Mouse (Mus musculus) heart, postnatal 10 days (tissue): Measurements from ENCODE around the gene Sptb. TPM values are rescaled to one million over a fixed set of nuclear protein-coding genes. Genes with fewer than 3 reads are reported as not detected.

Source experiments
- DNase-seq, 2 experiments: peaks; one replicate each; pipeline ENCODE4 v3.0.0; 2021
- intact Hi-C: fragments of 180-260 bp; cut with DNase I; formaldehyde crosslinking; loops from one replicate; pipeline ENCODE4 v1.15.1; 2025
- total RNA-seq, 2 experiments: library from RNA; stranded (reverse); gene quantifications; 2 replicates each; pipeline ENCODE4 v1.2.3; 2021

Sptb gene
- total RNA-seq, 2 experiments from 2014 or later, result 59.0 to 60.3 TPM

DNA sequence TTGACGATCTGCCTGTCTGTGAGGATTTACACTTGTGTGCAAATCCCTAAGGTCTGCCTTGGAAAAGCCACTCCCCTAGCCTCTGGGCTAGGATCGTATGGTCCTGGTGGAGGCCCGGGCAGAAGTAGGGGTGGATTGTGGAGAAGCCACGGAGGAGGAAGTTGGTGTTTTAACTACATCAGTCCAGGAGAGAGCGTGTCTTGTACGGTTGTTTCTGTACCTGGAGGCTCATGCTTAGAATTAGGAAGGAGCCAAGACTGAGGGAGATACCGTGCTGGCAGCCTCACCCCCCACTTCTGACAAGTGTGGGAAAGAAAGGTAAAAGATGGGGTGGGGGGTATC lies 162.3 kb downstream of the Sptb start:
- intact Hi-C loops, result no loop called here
- no peak for DNase-seq

DNA sequence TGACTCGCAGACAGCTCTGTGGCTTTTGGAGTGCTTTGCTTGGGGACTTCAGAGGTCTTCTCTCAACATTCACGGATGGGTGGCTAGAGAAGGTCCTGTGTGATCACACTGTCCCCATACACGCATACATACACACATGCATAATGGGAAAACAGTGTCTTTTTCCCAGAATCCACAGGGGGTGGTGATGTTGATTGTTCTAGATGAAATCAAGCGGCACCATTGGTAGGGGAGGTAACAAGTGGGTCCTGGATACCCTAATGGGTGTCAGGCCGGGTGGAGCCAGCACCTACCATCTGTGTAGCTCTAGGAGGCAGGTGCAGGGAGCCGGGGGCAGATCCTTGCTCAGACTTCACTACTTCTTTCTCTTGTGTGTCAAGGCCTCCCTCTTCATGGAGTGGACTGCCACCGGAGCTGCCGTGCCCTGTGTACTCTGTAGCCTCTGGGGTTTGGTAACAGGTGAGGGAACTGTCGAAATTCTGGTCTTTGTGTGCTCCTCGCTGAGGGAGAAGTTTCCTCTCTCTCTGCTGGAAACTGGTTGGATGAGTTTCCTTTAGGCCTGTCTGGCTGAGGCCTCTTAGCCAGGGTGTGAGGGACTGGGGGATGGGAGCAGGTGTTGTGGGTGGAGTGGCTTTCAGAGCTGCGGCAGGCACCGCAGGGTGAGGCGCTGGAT lies 162.8 kb downstream of the Sptb start:
- intact Hi-C loops, result no loop called here
- peak in 1 of 2 experiments; percentile 32 for DNase-seq

DNA sequence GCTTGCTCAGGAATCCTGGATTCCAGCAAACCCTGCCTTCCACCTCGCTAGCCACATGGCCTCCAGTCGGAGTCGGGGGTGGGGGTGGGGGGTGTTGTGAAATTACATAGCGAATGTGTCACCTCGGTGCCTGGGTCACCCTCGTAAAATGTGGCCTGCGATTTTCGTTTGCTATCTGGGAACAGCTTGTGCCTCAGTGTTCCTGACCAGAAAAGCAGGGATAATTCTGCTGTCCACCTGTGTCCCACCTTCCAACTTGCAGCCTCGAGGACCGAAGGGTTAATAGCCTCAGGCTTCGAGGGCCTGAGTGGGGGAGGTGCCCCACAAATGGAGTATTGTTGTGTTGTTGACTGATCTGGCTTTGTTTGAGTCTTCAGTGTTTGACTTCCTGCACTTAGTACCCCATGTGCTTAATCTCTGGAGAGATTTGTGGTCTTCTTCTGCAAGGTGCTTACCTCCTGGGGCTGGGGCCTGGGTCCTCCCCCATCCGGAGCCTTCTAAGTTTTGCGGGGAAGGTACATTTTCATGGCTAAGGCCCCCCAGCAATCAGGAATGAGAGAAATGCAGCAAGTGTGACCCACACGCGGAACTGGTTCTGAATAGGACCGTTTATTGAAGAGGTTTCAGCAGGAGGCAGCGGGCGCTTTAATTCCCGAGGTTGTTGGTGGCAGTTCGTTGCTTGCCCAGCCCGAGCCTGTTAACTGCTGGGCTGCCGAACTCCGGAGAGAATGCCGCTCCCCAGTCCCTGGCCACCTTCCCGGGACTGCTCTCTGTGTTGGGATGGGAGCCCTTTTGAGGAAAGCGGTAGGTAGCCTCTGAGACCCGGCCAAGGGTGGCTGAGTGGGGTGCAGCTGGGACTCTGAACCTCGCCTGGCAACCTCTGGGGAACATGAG lies 163.7 kb downstream of the Sptb start:
- peak; percentile 61 to 70 for DNase-seq
- intact Hi-C loops, result no loop called here

DNA sequence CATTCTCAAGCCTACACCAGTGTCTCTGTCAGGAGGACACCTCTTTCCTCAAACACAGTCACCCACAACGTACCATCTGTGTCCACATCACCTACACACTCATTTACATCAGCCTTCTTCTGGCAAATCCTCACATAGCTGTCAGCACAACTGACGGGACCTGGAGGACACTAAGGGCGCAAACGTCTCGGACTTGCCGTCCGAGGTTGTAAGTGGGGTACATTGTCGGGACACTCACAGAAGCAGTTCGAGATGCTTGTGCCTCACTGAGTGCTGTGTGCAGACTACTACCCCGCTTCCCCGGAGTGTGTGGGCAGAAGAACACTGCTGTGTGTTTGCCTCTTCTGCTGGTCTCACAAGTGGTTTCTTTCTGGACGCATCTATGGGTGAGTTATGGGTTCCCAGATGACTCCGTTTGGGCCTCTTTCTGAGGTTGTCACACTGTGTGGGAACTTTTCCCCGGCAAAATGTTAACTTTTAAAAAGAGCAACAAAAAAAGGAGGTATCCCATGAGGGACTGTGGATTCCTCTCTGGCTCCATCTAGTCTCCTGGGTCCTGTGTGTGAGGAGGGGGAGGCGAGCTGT lies 164.5 kb downstream of the Sptb start:
- intact Hi-C loops, result no loop called here
- no peak for DNase-seq

DNA sequence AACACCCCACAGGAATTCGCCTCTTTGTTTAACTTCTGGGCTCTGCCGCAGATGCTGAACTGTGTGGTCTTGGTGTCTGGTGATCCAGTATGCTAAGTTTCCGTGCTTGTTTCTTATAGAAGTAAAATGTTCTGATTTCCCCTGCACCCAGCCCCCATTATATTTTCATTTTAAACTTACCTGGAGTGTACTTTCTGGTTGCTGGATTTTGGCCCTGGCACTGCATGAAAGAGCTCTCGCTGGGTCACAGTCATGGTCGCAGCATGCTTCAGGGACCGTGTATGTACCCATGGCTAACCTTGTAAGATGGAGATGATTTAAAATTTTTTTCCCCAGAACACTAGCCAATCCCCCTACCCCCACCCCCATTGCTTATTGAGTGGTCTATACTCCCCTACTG lies 168.5 kb downstream of the Sptb start:
- intact Hi-C loops, result no loop called here
- no peak for DNase-seq

DNA sequence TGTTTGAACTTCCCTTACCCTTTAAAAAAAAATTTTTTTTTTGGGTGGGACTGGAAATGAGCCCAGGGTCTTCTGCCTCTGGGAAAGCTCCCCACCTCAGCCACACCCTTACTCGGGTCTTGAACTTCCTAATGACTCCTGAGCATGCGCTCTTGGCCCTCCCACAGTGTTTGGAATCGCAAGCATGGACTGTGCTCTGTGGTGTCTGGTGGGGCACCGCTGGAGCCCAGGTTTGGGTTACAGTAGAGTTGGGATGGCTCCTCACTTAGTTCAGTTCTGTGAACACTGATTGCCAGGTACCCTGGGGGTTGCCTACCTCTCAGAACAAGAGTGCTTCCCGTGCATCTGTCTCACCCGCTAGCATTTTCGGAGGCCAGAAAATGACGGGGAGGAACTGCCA lies 168.9 kb downstream of the Sptb start:
- intact Hi-C loops, result no loop called here
- no peak for DNase-seq

DNA sequence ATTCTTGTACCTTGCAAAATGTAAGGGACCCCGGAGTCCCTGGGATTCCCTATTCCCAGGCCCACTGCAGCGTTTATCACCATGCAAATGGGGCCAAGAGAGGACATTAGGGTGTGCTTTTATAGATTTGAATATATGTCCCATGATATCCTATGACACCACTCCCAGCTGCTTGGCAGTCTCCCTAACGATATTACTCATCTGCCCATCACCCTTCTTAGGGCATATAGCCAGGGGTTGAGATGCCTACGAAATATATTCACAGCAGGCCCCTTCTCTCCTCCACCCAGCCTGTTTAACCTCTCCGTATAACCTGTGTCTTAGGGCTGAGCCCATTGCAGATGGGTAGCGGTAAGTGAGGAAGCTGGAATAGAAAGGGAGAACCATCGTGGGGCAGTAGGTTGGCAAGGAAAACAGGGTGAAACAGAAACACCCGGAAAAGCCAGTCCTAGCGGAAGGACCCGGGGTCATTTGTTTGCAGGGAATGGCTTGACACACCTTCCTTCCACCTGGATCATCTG lies 169.6 kb downstream of the Sptb start:
- DNase-seq, result no peak
- intact Hi-C loops, result no loop called here

DNA sequence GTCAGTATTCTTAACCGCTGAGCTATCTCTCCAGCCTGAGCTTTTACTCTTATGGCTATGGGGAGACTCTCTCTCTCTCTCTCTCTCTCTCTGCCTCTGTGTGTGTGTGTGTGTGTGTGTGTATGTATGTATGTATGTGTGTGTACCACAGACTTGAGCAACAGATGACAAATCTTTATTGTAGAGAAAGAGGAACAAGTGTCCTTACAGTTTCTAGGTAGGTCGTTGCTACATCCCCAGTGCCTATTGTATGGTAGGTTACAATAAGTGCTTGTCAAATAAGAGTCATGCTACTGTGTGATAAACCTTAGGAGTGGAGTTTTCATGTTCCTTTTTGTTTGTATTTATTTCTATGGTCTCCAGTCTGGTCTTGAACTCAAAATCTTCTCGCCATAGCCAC lies 170.2 kb downstream of the Sptb start:
- DNase-seq, result no peak
- intact Hi-C loops, result no loop called here

DNA sequence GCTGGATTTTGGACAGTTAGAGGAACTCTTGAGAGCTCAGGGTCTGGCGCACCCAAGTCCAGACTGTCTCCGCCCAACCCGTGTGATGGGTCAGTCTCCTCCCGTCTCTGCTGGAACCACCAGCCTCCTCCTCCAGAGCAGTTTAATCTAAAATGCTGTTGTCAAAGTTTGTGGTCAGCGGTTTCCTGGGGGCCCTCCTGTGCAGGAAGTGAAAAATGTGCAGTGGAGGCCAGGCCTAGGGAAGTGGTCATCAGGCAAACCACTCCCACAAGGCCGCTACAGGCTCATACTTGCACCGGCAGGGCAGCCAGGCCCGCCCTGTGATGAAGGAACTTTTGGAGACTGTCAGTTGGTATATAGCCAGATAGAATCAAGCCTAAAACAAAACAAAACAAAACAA lies 172.9 kb downstream of the Sptb start:
- peak; percentile 68 to 69 for DNase-seq
- intact Hi-C loops, result no loop called here

DNA sequence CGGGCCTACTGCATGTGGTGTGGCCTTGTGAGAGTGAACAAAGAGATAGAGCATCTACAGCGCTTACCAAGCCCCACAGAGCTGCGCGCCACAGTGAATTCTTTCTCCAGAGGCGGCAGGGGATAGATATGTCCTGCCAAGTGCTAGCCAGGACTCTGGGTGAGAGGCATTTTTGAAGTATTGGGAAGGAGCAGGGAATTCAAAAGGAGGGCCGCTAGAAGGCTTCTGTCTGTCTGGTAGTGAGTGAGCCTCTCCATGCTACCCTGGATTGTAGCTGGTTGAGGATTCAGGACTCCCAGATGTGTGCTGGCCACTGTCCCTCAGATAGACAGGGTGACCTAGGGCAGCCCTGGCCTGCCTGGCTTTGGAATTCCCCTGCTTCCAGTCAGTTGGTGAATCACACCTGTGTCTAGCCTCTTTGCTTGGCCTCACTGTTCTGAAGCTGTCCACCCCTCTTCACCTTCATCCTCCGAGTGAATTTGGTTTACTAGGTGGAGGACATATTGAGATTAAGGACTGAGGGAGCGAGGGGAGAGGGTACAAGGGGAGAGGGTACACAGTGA lies 173.7 kb downstream of the Sptb start:
- intact Hi-C loops, result no loop called here
- DNase-seq, result peak in 1 of 2 experiments; percentile 35

DNA sequence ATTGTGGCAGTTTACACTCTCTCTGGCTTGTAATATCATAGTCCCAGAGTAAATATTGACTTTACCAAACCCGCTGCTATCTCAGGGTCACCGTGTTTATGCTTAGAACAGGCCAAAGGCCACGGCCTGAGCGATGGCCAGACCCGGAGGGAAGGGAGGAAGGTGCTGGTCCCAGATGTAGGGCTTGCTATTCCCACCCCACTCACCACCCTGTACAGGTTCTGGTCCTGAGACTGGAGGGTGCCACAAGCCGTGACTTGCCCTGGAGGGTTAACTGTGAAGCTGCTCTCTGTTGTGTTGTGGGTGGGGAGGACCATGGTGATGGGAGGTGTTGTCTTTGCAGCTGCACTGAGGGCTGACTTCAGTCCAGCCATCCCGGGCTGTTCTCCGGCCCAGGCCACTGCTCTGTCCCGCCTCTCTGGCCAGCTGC lies 174.9 kb downstream of the Sptb start:
- intact Hi-C loops, result loop anchor here (1.0 kb wide), 1 partner anchor 39 kb away; no protein-coding TSS in a partner anchor
- DNase-seq, result peak; percentile 65 to 70

DNA sequence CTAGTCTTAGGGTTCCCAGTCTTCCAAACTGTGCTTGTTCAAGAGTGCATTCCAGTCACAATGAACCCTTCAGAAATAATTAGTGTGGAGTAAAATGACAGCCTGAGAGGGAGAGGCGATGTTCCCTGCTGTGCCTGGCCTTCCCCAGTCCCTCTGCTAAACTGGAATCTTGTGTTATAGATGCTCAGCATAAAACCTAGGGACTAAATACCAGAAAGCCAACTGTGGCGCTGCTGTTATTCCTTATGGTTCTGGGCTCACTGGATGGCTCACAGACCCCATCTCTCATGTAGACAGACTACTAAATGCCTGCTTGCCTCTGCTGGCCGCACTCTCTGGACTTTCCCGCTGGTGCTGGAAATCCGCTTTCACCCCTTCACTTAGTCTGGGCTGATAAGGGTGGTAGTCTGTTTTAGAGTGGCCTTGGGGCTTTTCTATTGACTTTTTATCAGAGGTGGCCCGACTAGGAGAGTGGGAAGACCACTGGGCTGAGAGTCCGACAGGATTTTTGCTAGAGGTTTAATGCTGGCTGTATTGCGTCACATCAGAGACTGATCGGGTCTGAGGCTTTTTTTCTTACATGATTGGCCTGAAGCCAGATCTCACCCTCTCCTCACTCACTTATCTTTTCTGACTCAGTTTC lies 175.6 kb downstream of the Sptb start:
- intact Hi-C loops, result loop anchor here (1.0 kb wide), 1 partner anchor 38 kb away; no protein-coding TSS in a partner anchor
- peak in 1 of 2 experiments; percentile 47 for DNase-seq

DNA sequence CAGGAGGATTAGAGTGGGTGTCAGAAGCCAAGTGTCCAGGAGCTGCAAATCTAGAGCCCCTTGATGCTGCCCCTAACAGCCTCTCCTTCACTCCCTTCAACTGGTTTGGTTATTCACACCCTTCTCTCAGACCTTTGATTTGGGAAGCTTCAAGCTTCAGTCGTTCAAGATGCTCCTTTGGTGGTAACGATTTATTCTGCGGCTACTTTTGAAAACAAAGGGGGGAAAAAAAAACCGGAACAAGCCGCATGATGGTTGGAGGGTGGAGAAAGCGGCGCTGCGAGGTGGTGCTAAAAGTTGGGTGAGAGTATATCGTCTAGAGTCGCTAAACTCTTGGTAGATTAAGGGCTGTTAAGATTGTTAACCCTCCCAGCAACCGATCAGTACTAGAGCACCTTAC lies 176.1 kb downstream of the Sptb start:
- intact Hi-C loops, result no loop called here
- peak in 1 of 2 experiments; percentile 48 for DNase-seq

DNA sequence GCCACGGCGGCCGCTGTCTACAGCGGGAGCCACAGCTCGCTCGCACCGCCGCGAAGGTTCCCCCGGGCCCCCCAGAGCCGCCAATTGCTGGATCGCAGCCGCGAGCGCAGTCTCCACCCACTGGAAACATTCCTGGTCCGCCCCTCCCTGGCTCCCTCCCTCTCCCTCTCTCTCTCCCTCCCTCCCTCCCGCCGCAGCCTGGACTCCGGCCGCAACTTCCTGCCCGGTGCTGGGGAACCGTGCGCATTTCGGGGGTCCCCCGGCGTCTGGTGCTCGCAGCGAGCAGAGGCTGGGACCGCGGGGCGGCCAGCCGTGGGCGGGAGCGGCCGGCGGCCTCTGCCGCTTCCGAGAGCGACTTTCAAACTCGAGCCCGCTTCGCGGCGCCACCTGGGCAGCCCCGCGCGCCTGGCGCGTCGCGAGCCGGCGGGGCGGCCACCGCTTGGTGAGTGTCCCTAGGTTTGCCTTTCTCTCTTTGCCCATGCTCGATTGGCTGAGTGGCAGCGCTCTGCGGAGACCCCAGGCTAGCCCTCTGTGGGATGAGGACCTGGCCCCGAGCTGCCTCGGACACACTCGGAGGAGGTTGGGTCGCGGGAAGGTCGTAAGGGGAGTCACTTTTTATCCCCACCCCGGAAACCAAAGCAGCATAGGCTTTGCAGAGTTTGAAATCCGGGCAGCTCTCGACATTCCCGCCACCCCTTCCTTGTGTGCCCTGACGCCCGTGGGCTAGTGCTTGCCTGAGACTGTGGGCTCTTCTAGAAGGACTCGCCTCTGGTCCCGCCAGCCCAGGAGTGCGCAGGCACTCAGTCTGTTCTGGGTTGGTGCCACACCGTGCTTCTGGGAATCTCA lies 176.7 kb downstream of the Sptb start:
- peak; percentile 84 to 86 for DNase-seq
- intact Hi-C loops, result loop anchor here (2.0 kb wide), 1 partner anchor 15 kb away; no protein-coding TSS in a partner anchor

DNA sequence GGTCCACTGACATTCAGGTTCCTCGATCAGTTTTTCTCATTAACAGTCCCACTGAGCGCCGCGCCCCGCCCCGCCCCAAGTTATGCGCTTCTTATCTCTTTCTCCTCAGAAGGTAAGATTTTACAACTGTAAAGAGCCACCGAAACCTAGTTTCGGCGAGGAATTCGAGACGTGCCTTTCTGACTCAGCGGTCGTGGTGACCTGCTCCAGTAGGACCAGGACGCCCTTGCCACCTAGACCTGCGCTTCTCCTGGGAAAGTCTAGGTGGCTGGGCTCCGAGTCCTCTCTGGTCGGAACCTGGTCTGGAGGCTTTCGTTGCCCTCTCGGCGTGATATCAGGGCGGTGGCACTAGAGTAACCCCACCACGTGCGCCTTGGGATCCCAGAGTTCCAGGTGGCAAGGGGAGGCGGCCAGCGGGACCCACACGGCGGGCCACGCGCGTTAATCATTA lies 177.4 kb downstream of the Sptb start:
- intact Hi-C loops, result loop anchor here (2.0 kb wide), 1 partner anchor 14 kb away; no protein-coding TSS in a partner anchor
- DNase-seq, result no peak

DNA sequence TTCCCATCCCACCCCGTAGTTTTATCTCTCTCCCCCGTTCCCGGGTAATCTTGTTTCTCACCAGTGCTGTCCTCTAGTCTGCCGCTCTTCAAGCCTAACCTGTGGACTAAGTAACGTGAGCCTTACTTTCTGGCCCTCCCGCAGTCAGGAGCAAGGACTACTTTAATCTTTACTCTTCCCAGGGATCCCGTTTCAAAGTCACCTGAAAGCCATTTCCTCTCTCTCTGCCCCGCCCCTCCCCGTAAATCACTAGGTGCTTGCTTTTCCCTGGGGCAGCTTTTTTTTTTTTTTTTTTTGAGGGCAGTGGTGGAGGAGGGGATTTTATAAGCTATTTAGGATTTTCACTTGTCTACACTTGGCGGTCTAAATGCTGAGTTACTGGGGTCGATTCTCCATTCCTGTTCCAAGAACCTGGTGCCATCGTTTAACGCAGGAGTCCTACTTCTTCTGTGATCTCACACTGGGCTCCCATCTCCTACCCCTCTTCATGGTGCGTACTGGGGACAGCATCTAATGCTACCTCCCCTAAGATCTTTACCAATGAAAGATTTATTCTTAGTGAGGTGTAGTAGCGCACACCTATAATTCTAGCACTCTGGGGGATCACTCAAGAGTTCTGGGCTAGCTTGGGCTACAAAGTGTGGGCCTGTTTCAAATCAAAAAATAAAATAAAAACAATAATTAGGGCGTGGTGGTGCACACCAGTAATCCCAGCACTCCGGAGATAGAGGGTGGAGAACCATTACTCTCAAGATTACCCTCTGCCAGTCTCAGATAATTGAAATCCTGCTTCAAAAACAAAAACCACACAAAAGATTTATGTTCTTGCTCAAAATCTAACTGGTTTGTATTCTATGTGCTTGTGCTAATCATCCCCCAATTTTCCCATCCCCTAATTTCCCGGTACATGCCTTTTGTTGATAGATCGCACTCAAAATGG lies 178.1 kb downstream of the Sptb start:
- intact Hi-C loops, result loop anchor here (2.0 kb wide), 1 partner anchor 13 kb away; no protein-coding TSS in a partner anchor
- DNase-seq, result no peak

DNA sequence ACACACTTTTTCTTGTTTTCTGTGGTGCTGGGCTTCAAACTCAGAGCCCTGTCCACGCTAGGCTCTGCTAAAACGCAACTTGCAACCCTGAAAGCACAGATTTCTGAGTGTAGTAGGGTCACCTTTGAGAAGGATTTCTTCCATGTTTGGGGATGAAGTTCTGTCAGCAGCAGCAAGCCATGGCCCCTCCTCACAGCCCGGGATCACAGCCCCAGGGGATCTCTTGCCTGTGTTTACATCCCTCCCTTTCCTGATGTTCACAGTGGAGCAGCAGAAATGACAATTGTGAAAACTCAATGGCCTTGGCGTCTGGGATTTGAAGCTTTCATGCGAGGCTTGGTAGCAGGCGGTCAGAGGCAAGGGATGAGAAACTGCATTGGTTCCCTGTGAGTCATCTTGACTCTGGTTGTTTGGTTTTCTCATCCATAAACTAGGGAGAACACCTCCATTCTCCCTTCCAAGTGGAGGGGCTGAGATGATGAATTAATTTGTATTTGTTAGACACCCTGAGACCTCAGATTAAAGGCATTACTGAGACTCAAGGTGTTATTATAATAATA lies 179.7 kb downstream of the Sptb start, which contains the start of gene Plekhg3:
Gene Plekhg3, plus strand, starts transcription at position 312 of the 560 bp plus-strand sequence.
- intact Hi-C loops, result no loop called here

More for the DNA sequence above, 179.7 kb downstream of the Sptb start, which contains the start of gene Plekhg3:
- no peak for DNase-seq
